Mouse (Mus musculus): Measurements from ENCODE around the gene 2310009B15Rik. TPM values are rescaled to one million over a fixed set of nuclear protein-coding genes. Genes with fewer than 3 reads are reported as not detected.

The 2310009B15Rik gene
- total RNA-seq, 2 experiments from 2014 or later, result 9.4 to 11.1 TPM

Other genes with a start within 250 kb of the 2310009B15Rik start
- gene Nek7, start 236.7 kb downstream of the 2310009B15Rik start, total RNA-seq (2021), result 10 to 100 TPM; 61.7 to 67.1 TPM
- under 1 TPM in 1 of 2 experiments, not detected in 1; 0.24 TPM for gene Lhx9, start 8.3 kb downstream of the 2310009B15Rik start, total RNA-seq (2021)
- gene Dennd1b, start 106.6 kb upstream of the 2310009B15Rik start, total RNA-seq (2021), result 10 to 100 TPM; 22.2 to 23.5 TPM